Mouse (Mus musculus): ENCODE results near the gene Cers6. TPM values are rescaled to one million over a fixed set of nuclear protein-coding genes. Genes with fewer than 3 reads are reported as not detected.

The Cers6 gene
- polyA plus RNA-seq, 2 experiments = 2.0 to 6.7 TPM

DNA sequence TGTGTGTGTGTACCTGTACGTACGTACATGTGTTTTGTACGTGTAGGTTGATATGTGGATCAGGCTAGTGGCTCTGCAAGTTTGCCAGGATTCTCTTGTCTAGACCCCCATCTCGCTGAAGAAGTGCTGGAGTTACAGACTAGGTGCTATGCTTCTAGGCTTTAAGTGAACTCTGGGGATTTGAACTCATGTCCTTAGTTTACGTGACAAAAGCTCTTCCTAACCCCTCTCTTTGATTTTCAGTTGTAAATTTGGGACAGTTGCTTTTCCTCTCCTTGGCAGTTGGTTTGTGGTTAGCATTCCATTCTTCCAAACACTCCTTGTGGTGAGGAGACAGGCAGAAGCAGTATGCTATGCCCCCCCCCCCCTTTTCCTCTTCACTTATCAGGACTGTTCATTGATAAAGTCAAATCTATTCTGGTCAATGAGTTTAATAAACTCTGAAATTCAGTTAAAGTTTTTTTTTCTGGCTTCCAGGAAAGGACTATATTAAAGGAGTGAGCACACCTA lies 28.5 kb downstream of the Cers6 start:
- TF ChIP-seq CTCF (IDR thresholded peaks at IDR 0.05; ENCODE audit: low read depth) = no peak
- TF ChIP-seq EP300 (IDR thresholded peaks at IDR 0.05; ENCODE audit: low read depth) = no peak
- no peaks in the 10 kb centered on the region for H3K36me3 ChIP-seq (replicated peaks; ENCODE audit: control insufficient read depth, insufficient read depth, low read depth)
- H3K27me3 ChIP-seq (ENCODE audit: control insufficient read depth, insufficient read depth, low read length) = no peaks in the 10 kb centered on the region
- no peak for ATAC-seq (ENCODE audit: insufficient read depth)
- no peak overlapping the region for H3K4me3 ChIP-seq (ENCODE audit: insufficient read depth in 1 of 2, low read depth in 2 of 2, low read length in 2 of 2)
- no peaks in the 10 kb centered on the region for H3K4me1 ChIP-seq (replicated peaks; ENCODE audit: control insufficient read depth in 2 of 2, insufficient read depth in 2 of 2, low read length in 1 of 2)
- DNase-seq (ENCODE audit: low read depth in 3 of 3, low spot score in 3 of 3) = no peak
- no peak overlapping the region for H3K9ac ChIP-seq (replicated peaks)
- H3K9me3 ChIP-seq (ENCODE audit: control insufficient read depth, low read length) = no peaks in the 10 kb centered on the region
- WGBS (ENCODE audit: insufficient replicate concordance) = 65% methylated on average over 5 of the region's 5 CpGs
- no peak overlapping the region for H3K4me2 ChIP-seq (ENCODE audit: low read depth)
- no peak overlapping the region for H3K27ac ChIP-seq

DNA sequence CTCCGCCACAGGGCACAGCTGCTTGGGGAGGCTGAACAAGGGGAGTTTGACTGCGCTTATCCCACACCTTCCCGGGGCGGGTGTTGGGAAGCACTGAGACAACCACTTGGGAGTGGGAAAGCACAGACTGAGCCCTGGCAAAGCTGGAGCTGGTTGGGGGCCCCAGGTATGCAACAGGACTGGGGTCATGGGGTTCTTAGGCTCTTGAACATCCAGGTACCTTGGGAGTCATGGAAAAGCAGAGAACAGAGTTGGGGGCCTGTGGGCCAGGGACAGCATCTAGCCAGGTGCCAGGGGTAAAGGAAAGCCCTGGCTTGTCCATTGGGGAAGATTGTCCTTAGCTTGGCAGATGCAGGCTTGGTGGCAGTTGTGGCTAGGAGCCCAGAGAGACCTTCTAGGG lies 31.2 kb downstream of the Cers6 start:
- H3K9ac ChIP-seq (replicated peaks) = no peak overlapping the region
- H3K27ac ChIP-seq = no peak overlapping the region
- H3K27me3 ChIP-seq (ENCODE audit: control insufficient read depth, insufficient read depth, low read length) = no peaks in the 10 kb centered on the region
- no peaks in the 10 kb centered on the region for H3K9me3 ChIP-seq (ENCODE audit: control insufficient read depth, low read length)
- no peak for ATAC-seq (ENCODE audit: insufficient read depth)
- no peak overlapping the region for H3K4me3 ChIP-seq (ENCODE audit: insufficient read depth in 1 of 2, low read depth in 2 of 2, low read length in 2 of 2)
- no peak for TF ChIP-seq CTCF (IDR thresholded peaks at IDR 0.05; ENCODE audit: low read depth)
- no peak for TF ChIP-seq EP300 (IDR thresholded peaks at IDR 0.05; ENCODE audit: low read depth)
- H3K36me3 ChIP-seq (replicated peaks; ENCODE audit: control insufficient read depth, insufficient read depth, low read depth) = no peaks in the 10 kb centered on the region
- DNase-seq (ENCODE audit: low read depth in 3 of 3, low spot score in 3 of 3) = no peak
- no peak overlapping the region for H3K4me2 ChIP-seq (ENCODE audit: low read depth)
- 83% methylated on average over 4 of the region's 4 CpGs for WGBS (ENCODE audit: insufficient replicate concordance)
- no peaks in the 10 kb centered on the region for H3K4me1 ChIP-seq (replicated peaks; ENCODE audit: control insufficient read depth in 2 of 2, insufficient read depth in 2 of 2, low read length in 1 of 2)

DNA sequence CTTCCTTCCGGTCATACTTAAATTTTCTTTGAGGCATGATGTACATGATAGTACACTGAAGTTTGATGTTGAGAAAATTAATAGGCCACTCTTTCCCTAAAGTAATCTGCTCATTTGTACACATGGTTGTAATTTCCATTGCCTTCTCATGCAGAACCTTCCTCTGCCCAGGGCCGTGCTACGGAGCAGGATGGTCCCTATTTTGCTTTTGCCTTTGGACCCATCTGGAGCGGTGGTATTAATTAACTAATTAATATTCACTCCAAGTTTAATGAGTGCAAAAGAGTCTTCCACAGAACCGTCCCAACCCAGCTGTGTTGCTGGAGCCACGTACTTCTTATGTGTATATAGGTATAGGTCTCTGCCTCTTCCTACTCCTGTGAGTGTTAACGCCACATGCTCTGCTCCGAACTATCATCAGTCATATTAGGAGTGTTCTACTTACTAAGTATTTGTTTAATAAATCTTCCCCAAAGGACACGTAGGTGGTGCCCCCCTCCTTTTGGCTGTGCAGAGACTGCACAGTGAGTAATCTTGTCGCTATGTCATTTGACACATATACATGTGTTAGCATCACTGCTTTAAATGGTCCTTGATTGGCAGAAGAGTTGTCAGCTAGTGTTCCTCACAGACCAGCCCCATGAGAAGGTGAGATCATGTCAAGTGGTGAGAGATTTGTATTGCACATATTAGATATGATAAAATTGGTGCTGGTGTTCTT lies 34.0 kb downstream of the Cers6 start:
- 69% methylated on average over 10 of the region's 10 CpGs for WGBS (ENCODE audit: insufficient replicate concordance)
- Histone ChIP-seq H3K36me3 (replicated peaks; ENCODE audit: control insufficient read depth, insufficient read depth, low read depth) (no peaks in the 10 kb centered on the region), H3K4me1 (replicated peaks; ENCODE audit: control insufficient read depth in 2 of 2, insufficient read depth in 2 of 2, low read length in 1 of 2) (peaks cover 0 to 1% of the 10 kb centered on the region in 2 experiments; a peak in 2 of 4 replicates), H3K4me2 (ENCODE audit: low read depth) (no peak overlapping the region), H3K27me3 (ENCODE audit: control insufficient read depth, insufficient read depth, low read length) (no peaks in the 10 kb centered on the region), H3K9me3 (ENCODE audit: control insufficient read depth, low read length) (no peaks in the 10 kb centered on the region), H3K27ac (no peak overlapping the region), H3K9ac (replicated peaks) (no peak overlapping the region), H3K4me3 (ENCODE audit: insufficient read depth in 1 of 2, low read depth in 2 of 2, low read length in 2 of 2) (no peak overlapping the region)
- DNase-seq (ENCODE audit: low read depth in 3 of 3, low spot score in 3 of 3) (no peak), ATAC-seq (ENCODE audit: insufficient read depth) (no peak)
- TF ChIP-seq EP300 (IDR thresholded peaks at IDR 0.05; ENCODE audit: low read depth) (no peak), CTCF (IDR thresholded peaks at IDR 0.05; ENCODE audit: low read depth) (no peak)

DNA sequence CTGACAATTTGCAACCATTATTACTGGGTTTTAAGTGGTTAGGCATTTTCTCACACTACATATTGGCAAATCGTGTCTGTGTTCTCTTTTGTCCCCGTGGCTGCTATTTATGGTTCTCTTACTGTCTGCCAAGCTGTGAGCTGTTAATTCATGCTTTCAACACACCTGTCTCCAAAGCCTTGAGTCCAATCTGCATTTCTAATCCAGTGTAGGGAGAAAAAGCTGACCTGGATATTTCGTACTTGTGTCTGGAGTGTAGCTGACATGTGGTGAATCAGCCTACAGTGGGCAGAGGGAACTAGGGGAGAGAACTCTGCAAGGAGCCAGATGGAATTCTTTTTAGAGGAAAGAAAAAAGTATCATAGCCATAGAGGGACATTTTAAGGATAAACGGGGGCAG lies 35.0 kb downstream of the Cers6 start:
- TF ChIP-seq EP300 (IDR thresholded peaks at IDR 0.05; ENCODE audit: low read depth) (no peak), CTCF (IDR thresholded peaks at IDR 0.05; ENCODE audit: low read depth) (no peak)
- Histone ChIP-seq H3K4me1 (replicated peaks; ENCODE audit: control insufficient read depth in 2 of 2, insufficient read depth in 2 of 2, low read length in 1 of 2) (peaks cover 3 to 11% of the 10 kb centered on the region in 2 experiments; a peak in 3 of 4 replicates), H3K4me3 (ENCODE audit: insufficient read depth in 1 of 2, low read depth in 2 of 2, low read length in 2 of 2) (no peak overlapping the region), H3K27me3 (ENCODE audit: control insufficient read depth, insufficient read depth, low read length) (no peaks in the 10 kb centered on the region), H3K36me3 (replicated peaks; ENCODE audit: control insufficient read depth, insufficient read depth, low read depth) (no peaks in the 10 kb centered on the region), H3K4me2 (ENCODE audit: low read depth) (no peak overlapping the region), H3K9me3 (ENCODE audit: control insufficient read depth, low read length) (no peaks in the 10 kb centered on the region), H3K9ac (replicated peaks) (no peak overlapping the region), H3K27ac (no peak overlapping the region)
- DNase-seq (ENCODE audit: low read depth in 3 of 3, low spot score in 3 of 3) = no peak
- WGBS (ENCODE audit: insufficient replicate concordance) = 62% methylated on average over 4 of the region's 4 CpGs
- ATAC-seq (ENCODE audit: insufficient read depth) = no peak

DNA sequence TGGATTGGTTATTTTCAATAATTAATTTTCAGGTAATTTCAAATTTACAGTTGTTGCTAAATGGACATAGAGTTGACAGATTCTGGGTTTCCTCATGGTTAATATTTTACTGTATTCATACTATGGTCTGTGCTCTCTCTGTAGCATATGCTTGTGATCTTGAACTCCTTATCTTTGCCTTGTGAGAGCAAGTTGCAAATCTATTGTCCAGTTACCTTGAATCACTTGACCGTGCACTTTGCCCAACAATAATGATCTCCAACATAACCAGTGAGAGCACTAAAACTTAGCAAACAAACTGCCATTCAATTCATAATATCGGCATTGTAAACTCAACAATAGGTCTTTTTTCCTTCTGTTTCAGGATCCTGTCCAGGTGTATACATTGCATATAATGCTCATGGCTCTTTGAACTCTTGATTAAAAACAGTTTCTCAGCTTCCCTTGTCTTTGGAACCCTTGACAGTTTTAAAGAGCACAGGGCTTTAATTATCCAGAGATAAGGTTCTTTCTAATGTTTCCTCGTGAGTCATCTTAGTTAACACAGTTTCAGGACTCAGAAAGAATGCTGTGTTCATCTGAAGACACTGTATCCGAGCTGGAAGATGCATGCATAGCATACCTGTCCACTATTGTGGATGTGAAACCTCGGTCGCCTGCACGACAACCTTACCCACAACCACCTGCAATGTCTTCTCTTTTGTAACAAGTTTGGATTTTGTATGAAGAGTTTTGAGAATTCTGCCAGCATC lies 38.7 kb downstream of the Cers6 start:
- Histone ChIP-seq H3K4me1 (replicated peaks; ENCODE audit: control insufficient read depth in 2 of 2, insufficient read depth in 2 of 2, low read length in 1 of 2) (peaks cover 3 to 14% of the 10 kb centered on the region in 2 experiments; a peak in 3 of 4 replicates), H3K4me2 (ENCODE audit: low read depth) (no peak overlapping the region), H3K36me3 (replicated peaks; ENCODE audit: control insufficient read depth, insufficient read depth, low read depth) (no peaks in the 10 kb centered on the region), H3K27me3 (ENCODE audit: control insufficient read depth, insufficient read depth, low read length) (no peaks in the 10 kb centered on the region), H3K9ac (replicated peaks) (no peak overlapping the region), H3K27ac (no peak overlapping the region), H3K4me3 (ENCODE audit: insufficient read depth in 1 of 2, low read depth in 2 of 2, low read length in 2 of 2) (no peak overlapping the region), H3K9me3 (ENCODE audit: control insufficient read depth, low read length) (no peaks in the 10 kb centered on the region)
- DNase-seq (ENCODE audit: low read depth in 3 of 3, low spot score in 3 of 3) (no peak), ATAC-seq (ENCODE audit: insufficient read depth) (no peak)
- TF ChIP-seq EP300 (IDR thresholded peaks at IDR 0.05; ENCODE audit: low read depth) (no peak), CTCF (IDR thresholded peaks at IDR 0.05; ENCODE audit: low read depth) (no peak)
- WGBS (ENCODE audit: insufficient replicate concordance) = 56% methylated on average over 7 of the region's 7 CpGs

Data from liver, embryonic 14.5 days (tissue).